ENCODE assay signal across 9 mouse cellular contexts in the genomic region with DNA sequence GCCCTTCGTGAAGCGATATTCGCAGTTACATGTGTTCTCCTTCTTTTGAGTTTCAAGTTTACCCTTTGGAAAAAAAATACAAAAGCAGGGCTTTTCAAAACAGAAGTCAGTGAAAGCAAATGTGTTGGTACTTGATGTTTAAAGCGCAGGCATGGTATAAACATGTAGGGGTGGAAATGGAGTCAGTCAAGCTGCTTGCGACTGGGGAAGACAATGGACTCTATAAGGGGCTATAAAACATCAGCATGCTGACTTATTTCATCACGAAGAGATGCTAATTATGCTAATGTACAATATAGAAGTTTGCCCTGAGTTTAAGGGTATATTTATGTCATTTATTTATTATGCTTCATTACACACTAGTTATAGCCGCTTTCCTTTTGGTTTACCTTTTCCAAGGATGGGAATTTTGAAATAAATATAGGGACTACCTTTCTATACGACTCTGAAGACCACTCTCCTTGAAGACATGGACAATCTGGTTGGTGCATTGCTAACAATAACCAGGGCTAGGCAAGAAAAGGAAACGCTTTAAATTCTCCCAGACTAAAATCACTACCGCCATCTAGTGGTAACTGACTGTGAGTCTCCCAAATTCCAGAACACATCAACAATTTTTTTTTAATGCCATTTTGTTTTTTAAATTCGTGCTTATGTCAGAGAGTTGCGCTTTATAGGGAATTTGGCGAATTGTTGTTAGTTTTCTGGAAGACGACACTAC.
DNase-seq lines count a peak whose midpoint lies in the region; ATAC-seq and TF ChIP-seq lines count a peak whose summit lies in the region.
"Had no signal": no experiment of that assay in that cellular context is flagged by ENCODE, and none has a peak within 500 bp of the region (broad histone marks: within the 10 kb centered on the region; RNA-seq: fewer than 3 reads in every experiment).

No protein-coding gene starts in this region.

- WGBS in lung, embryonic 16.5 days = 49% methylated on average over 14 of the region's 14 CpGs
- 47% methylated on average over 14 of the region's 14 CpGs for WGBS in lung, adult 2 months
- 50% methylated on average over 14 of the region's 14 CpGs for WGBS in midbrain, embryonic 16.5 days

- peak overlapping the region; percentile 32; the same call in 1 of the 2 replicates for H3K4me2 ChIP-seq in lung, embryonic 16.5 days (ENCODE audit: low read depth, low read length)
- peak overlapping the region; percentile 19; the same call in 1 of the 2 replicates for H3K4me2 ChIP-seq in midbrain, embryonic 16.5 days (ENCODE audit: low read length)
- H3K4me2 ChIP-seq: liver, embryonic 13.5 days had no signal

- H3K27me3 ChIP-seq in lung, embryonic 16.5 days (ENCODE audit: control insufficient read depth, insufficient read depth, low read depth, low read length) = no peaks in the 10 kb centered on the region
- H3K27me3 ChIP-seq in midbrain, embryonic 16.5 days (ENCODE audit: control insufficient read depth, insufficient read depth, low read depth, low read length) = no peaks in the 10 kb centered on the region
- H3K27me3 ChIP-seq: liver, embryonic 13.5 days had no signal

- H3K4me3 ChIP-seq in lung, embryonic 16.5 days (ENCODE audit: low read length) = no peak overlapping the region
- H3K4me3 ChIP-seq in lung, adult 2 months (replicated peaks; ENCODE audit: extremely low read depth, low read depth, low read length) = no peak overlapping the region
- H3K4me3 ChIP-seq in midbrain, embryonic 16.5 days (ENCODE audit: low read depth, low read length) = no peak overlapping the region
- H3K4me3 ChIP-seq: liver, embryonic 13.5 days had no signal

- no peak overlapping the region for H3K27ac ChIP-seq in lung, embryonic 16.5 days (ENCODE audit: low read length)
- no peak overlapping the region for H3K27ac ChIP-seq in midbrain, embryonic 16.5 days (ENCODE audit: low read length)
- H3K27ac ChIP-seq: liver, embryonic 13.5 days had no signal

- H3K4me1 ChIP-seq in lung, embryonic 16.5 days (replicated peaks; ENCODE audit: control insufficient read depth, insufficient read depth, low read length) = no peaks in the 10 kb centered on the region
- no peaks in the 10 kb centered on the region; the same call in 1 of the 2 replicates for H3K4me1 ChIP-seq in lung, adult 2 months (ENCODE audit: control insufficient read depth, insufficient read depth, low read length)
- H3K4me1 ChIP-seq in midbrain, embryonic 16.5 days (ENCODE audit: control insufficient read depth, insufficient read depth, low read length) = no peaks in the 10 kb centered on the region
- H3K4me1 ChIP-seq: liver, embryonic 13.5 days had no signal

- no peak for DNase-seq in frontal cortex, postnatal 25 days (ENCODE audit: low spot score in 2 of 2)
- DNase-seq in lung, adult 2 months = no peak
- DNase-seq in embryo, embryonic 9.5 days (ENCODE audit: extremely low spot score) = peak; percentile 51
- no peak for DNase-seq in adrenal gland, adult 18-20 months (ENCODE audit: low spot score in 2 of 2)
- DNase-seq: liver, embryonic 13.5 days had no signal

- TF ChIP-seq POLR2A in lung, adult 2 months (IDR thresholded peaks at IDR 0.05; ENCODE audit: borderline replicate concordance, extremely low read depth, low read depth, low read length) = no peak

- no peak overlapping the region for H3K9ac ChIP-seq in lung, embryonic 16.5 days (ENCODE audit: low read length)
- no peak overlapping the region for H3K9ac ChIP-seq in midbrain, embryonic 16.5 days (ENCODE audit: low read depth, low read length)
- H3K9ac ChIP-seq: liver, embryonic 13.5 days had no signal

- peak; percentile 89 for ATAC-seq in frontal cortex, adult (ENCODE audit: low TSS enrichment)
- ATAC-seq in lung, embryonic 16.5 days (ENCODE audit: low read depth) = no peak
- no peak for ATAC-seq in midbrain, embryonic 16.5 days
- no peak for ATAC-seq in inflammation-experienced regulatory T-cells, adult 6 months

- TF ChIP-seq CTCF in lung, adult 2 months (IDR thresholded peaks at IDR 0.05; ENCODE audit: insufficient read depth, low read length) = no peak

- H3K36me3 ChIP-seq in lung, embryonic 16.5 days (ENCODE audit: control insufficient read depth, insufficient read depth, low read length) = no peaks in the 10 kb centered on the region
- no peaks in the 10 kb centered on the region for H3K36me3 ChIP-seq in midbrain, embryonic 16.5 days (ENCODE audit: control insufficient read depth, insufficient read depth, low read length)
- H3K36me3 ChIP-seq: liver, embryonic 13.5 days had no signal

- no peaks in the 10 kb centered on the region for H3K9me3 ChIP-seq in lung, embryonic 16.5 days (ENCODE audit: control insufficient read depth, low read length)
- H3K9me3 ChIP-seq in midbrain, embryonic 16.5 days (replicated peaks; ENCODE audit: control insufficient read depth, low read length, poor library complexity, severe bottlenecking) = no peaks in the 10 kb centered on the region
- H3K9me3 ChIP-seq: liver, embryonic 13.5 days had no signal
